18 mouse cellular contexts compared by ENCODE assay signal in genomic region chr12:117028333-117028961, GRCm38 (mm10).
A peak's percentile ranks its signal among the peaks of the same experiment; 100 is the strongest.
DNase-seq lines count a peak whose midpoint lies in the region; ATAC-seq lines count a peak whose summit lies in the region.
"Had no signal": no experiment of that assay in that cellular context is flagged by ENCODE, and none has a peak within 500 bp of the region (broad histone marks: within the 10 kb centered on the region; RNA-seq: fewer than 3 reads in every experiment).

No protein-coding gene starts in this region.

- no peaks in the 10 kb centered on the region for H3K36me3 ChIP-seq in forebrain, embryonic 13.5 days (ENCODE audit: poor library complexity, severe bottlenecking)
- no peaks in the 10 kb centered on the region for H3K36me3 ChIP-seq in hindbrain, embryonic 15.5 days
- no peaks in the 10 kb centered on the region for H3K36me3 ChIP-seq in midbrain, embryonic 16.5 days (ENCODE audit: control insufficient read depth, insufficient read depth, low read length)
- H3K36me3 ChIP-seq in heart, embryonic 12.5 days, result no peaks in the 10 kb centered on the region
- H3K36me3 ChIP-seq: liver, embryonic 13.5 days; stomach, embryonic 15.5 days had no signal

- H3K9ac ChIP-seq in forebrain, embryonic 13.5 days, result peak overlapping the region; percentile 27
- H3K9ac ChIP-seq in hindbrain, embryonic 15.5 days, result no peak overlapping the region
- H3K9ac ChIP-seq in midbrain, embryonic 16.5 days (ENCODE audit: low read depth, low read length), result no peak overlapping the region
- no peak overlapping the region for H3K9ac ChIP-seq in heart, embryonic 12.5 days
- H3K9ac ChIP-seq: liver, embryonic 13.5 days; stomach, embryonic 15.5 days had no signal

- no peak overlapping the region for H3K4me3 ChIP-seq in forebrain, embryonic 13.5 days
- H3K4me3 ChIP-seq in hindbrain, embryonic 15.5 days, result no peak overlapping the region
- no peak overlapping the region for H3K4me3 ChIP-seq in midbrain, embryonic 16.5 days (ENCODE audit: low read depth, low read length)
- no peak overlapping the region for H3K4me3 ChIP-seq in heart, embryonic 12.5 days
- H3K4me3 ChIP-seq: erythroblast, embryonic 14.5 days; liver, embryonic 13.5 days; stomach, embryonic 15.5 days had no signal

- H3K4me2 ChIP-seq in forebrain, embryonic 13.5 days, result peak overlapping the region; percentile 36
- H3K4me2 ChIP-seq in hindbrain, embryonic 15.5 days, result no peak overlapping the region
- peak overlapping the region; percentile 15; the same call in 1 of the 2 replicates for H3K4me2 ChIP-seq in midbrain, embryonic 16.5 days (ENCODE audit: low read length)
- no peak overlapping the region for H3K4me2 ChIP-seq in heart, embryonic 12.5 days
- H3K4me2 ChIP-seq: liver, embryonic 13.5 days; stomach, embryonic 15.5 days had no signal

- peaks cover 41% of the 10 kb centered on the region for H3K4me1 ChIP-seq in forebrain, embryonic 13.5 days
- peaks cover 27% of the 10 kb centered on the region for H3K4me1 ChIP-seq in hindbrain, embryonic 15.5 days (replicated peaks)
- H3K4me1 ChIP-seq in midbrain, embryonic 16.5 days (ENCODE audit: control insufficient read depth, insufficient read depth, low read length), result peaks cover 30% of the 10 kb centered on the region
- H3K4me1 ChIP-seq in heart, embryonic 12.5 days (replicated peaks), result no peaks in the 10 kb centered on the region
- H3K4me1 ChIP-seq: liver, embryonic 13.5 days; stomach, embryonic 15.5 days had no signal

- intact Hi-C loops in gastrocnemius, postnatal 36 days (cut with DNase I), result no loop called here

- no peaks in the 10 kb centered on the region for H3K9me3 ChIP-seq in forebrain, embryonic 13.5 days (replicated peaks)
- H3K9me3 ChIP-seq in hindbrain, embryonic 15.5 days, result no peaks in the 10 kb centered on the region
- H3K9me3 ChIP-seq in midbrain, embryonic 16.5 days (replicated peaks; ENCODE audit: control insufficient read depth, low read length, poor library complexity, severe bottlenecking), result no peaks in the 10 kb centered on the region
- H3K9me3 ChIP-seq in heart, embryonic 12.5 days (replicated peaks), result no peaks in the 10 kb centered on the region
- H3K9me3 ChIP-seq: liver, embryonic 13.5 days; stomach, embryonic 15.5 days had no signal

- 36% methylated on average over 5 of the region's 5 CpGs for WGBS in forebrain, embryonic 13.5 days
- 34% methylated on average over 5 of the region's 5 CpGs for WGBS in hindbrain, embryonic 15.5 days
- WGBS in midbrain, embryonic 16.5 days, result 28% methylated on average over 5 of the region's 5 CpGs
- 76% methylated on average over 5 of the region's 5 CpGs for WGBS in heart, embryonic 12.5 days

- peak; percentile 74 for DNase-seq in R1 (ENCODE audit: low read depth, low spot score)
- no peak for DNase-seq in gastrocnemius, postnatal 36 days
- no peak for DNase-seq in thymus, postnatal 36 days
- no peak for DNase-seq in B cell, adult 2 months
- DNase-seq: cerebellum, adult 18-20 months; heart, postnatal 36 days; kidney, adult 18-20 months; kidney, postnatal 4 days; left cerebral cortex, postnatal 4 days; liver, embryonic 13.5 days; lung, postnatal 14 days; right cerebral cortex, postnatal 4 days had no signal

- ATAC-seq in forebrain, embryonic 13.5 days, result peak; percentile 76
- no peak for ATAC-seq in hindbrain, embryonic 15.5 days (ENCODE audit: low FRiP score, low read depth)
- peak; percentile 59 for ATAC-seq in midbrain, embryonic 16.5 days
- no peak for ATAC-seq in heart, embryonic 12.5 days (ENCODE audit: insufficient number of reproducible peaks, low FRiP score)

- H3K27me3 ChIP-seq in forebrain, embryonic 13.5 days, result peaks cover 4% of the 10 kb centered on the region; the same call in 1 of the 2 replicates
- H3K27me3 ChIP-seq in hindbrain, embryonic 15.5 days, result no peaks in the 10 kb centered on the region
- H3K27me3 ChIP-seq in midbrain, embryonic 16.5 days (ENCODE audit: control insufficient read depth, insufficient read depth, low read depth, low read length), result no peaks in the 10 kb centered on the region
- no peaks in the 10 kb centered on the region for H3K27me3 ChIP-seq in heart, embryonic 12.5 days (replicated peaks)
- H3K27me3 ChIP-seq: liver, embryonic 13.5 days; stomach, embryonic 15.5 days had no signal

- peak overlapping the region; percentile 73 for H3K27ac ChIP-seq in forebrain, embryonic 13.5 days
- peak overlapping the region; percentile 73 for H3K27ac ChIP-seq in hindbrain, embryonic 15.5 days (replicated peaks)
- H3K27ac ChIP-seq in midbrain, embryonic 16.5 days (ENCODE audit: low read length), result peak overlapping the region; percentile 76
- H3K27ac ChIP-seq in heart, embryonic 12.5 days (ENCODE audit: poor library complexity, severe bottlenecking), result no peak overlapping the region
- H3K27ac ChIP-seq: liver, embryonic 13.5 days; stomach, embryonic 15.5 days had no signal

Comparison
In these comparisons a context has a peak if more than half of its experiments do, and no peak if none do; other contexts are left out.
1. ATAC-seq: peak in forebrain, embryonic 13.5 days (single experiment) and midbrain, embryonic 16.5 days (single experiment); none in hindbrain, embryonic 15.5 days (single experiment) and heart, embryonic 12.5 days (single experiment).
2. H3K4me2 ChIP-seq: peak in forebrain, embryonic 13.5 days (single experiment) and midbrain, embryonic 16.5 days (single experiment); none in hindbrain, embryonic 15.5 days (single experiment) and heart, embryonic 12.5 days (single experiment).